Mouse (Mus musculus): ENCODE data around the gene Tdrd9. TPM values are rescaled to one million over a fixed set of nuclear protein-coding genes. Genes with fewer than 3 reads are reported as not detected.

Tdrd9 gene
- total and polyA plus RNA-seq, 2 experiments from 2014 or later = 0.39 to 1.5 TPM

GRCm38 (mm10) chr12:112111323-112111722 is 140.0 kb downstream of the Tdrd9 start:
- H3K27ac ChIP-seq (ENCODE audit: low read depth, low read length) = no peak overlapping the region
- no peak overlapping the region for H3K9ac ChIP-seq (replicated peaks; ENCODE audit: low read length, poor library complexity, severe bottlenecking)
- no peaks in the 10 kb centered on the region for H3K4me1 ChIP-seq (ENCODE audit: insufficient read depth, low read length)
- H3K9me3 ChIP-seq (ENCODE audit: low read length) = no peaks in the 10 kb centered on the region
- TF ChIP-seq CTCF (IDR thresholded peaks at IDR 0.05) = no peak
- H3K4me2 ChIP-seq (ENCODE audit: low read depth, low read length, poor library complexity, severe bottlenecking) = no peak overlapping the region
- ATAC-seq (ENCODE audit: low FRiP score) (no peak), DNase-seq (ENCODE audit: low spot score) (no peak)
- WGBS = 94% methylated on average over 5 of the region's 5 CpGs
- no peaks in the 10 kb centered on the region for H3K36me3 ChIP-seq (ENCODE audit: insufficient read depth, low read length)
- H3K27me3 ChIP-seq (ENCODE audit: insufficient read depth, low read length) = no peaks in the 10 kb centered on the region
- no peak overlapping the region for H3K4me3 ChIP-seq (ENCODE audit: low read depth, low read length)

GRCm38 (mm10) chr12:112112235-112112634 is 140.9 kb downstream of the Tdrd9 start:
- no peaks in the 10 kb centered on the region for H3K4me1 ChIP-seq (ENCODE audit: insufficient read depth, low read length)
- 89% methylated on average over 6 of the region's 6 CpGs for WGBS

DNA sequence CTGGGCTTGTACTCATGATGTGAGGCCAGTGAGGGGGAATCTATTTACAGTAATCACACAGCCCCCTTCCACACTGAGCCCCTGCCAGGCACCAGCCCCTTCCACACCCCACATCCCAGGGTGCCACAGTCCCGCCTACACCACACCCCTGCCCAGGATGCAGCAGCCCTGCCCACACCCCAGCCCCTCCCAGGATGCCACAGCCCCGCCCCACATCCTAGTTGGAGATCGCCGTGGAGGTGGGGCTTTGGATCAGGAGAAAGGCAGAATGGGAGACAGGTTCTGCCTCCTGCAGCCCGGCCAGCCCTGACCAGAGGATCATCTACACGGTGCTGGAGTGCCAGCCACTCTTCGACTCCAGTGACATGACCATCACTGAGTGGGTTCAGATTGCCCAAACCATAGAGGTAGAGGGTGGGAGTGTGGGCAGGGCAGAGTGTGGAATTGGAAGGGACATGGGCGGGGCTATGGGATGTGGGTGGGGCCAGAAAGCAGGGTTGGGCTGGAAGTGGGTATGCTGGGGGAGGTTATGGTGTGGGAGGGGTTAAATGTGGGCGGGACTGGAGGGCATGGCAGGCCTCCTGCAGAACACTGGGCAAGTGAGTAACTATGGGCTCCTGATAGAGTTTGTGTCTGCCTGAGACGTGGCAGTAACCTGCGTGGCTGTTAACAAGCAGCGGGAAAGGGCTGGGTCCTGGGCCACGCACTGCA is 141.5 kb downstream of the Tdrd9 start:
- H3K4me2 ChIP-seq (ENCODE audit: low read depth, low read length, poor library complexity, severe bottlenecking) = no peak overlapping the region
- H3K4me3 ChIP-seq (ENCODE audit: low read depth, low read length) = no peak overlapping the region
- H3K27me3 ChIP-seq (ENCODE audit: insufficient read depth, low read length) = no peaks in the 10 kb centered on the region
- ATAC-seq (ENCODE audit: low FRiP score) (no peak), DNase-seq (ENCODE audit: low spot score) (no peak)
- H3K36me3 ChIP-seq (ENCODE audit: insufficient read depth, low read length) = no peaks in the 10 kb centered on the region
- H3K4me1 ChIP-seq (ENCODE audit: insufficient read depth, low read length) = no peaks in the 10 kb centered on the region
- no peak for TF ChIP-seq CTCF (IDR thresholded peaks at IDR 0.05)
- no peaks in the 10 kb centered on the region for H3K9me3 ChIP-seq (ENCODE audit: low read length)
- H3K9ac ChIP-seq (replicated peaks; ENCODE audit: low read length, poor library complexity, severe bottlenecking) = no peak overlapping the region
- WGBS = 19% methylated on average over 13 of the region's 13 CpGs
- H3K27ac ChIP-seq (ENCODE audit: low read depth, low read length) = no peak overlapping the region

More at GRCm38 (mm10) chr12:112112235-112112634, 140.9 kb downstream of the Tdrd9 start:
- Histone ChIP-seq H3K4me2 (ENCODE audit: low read depth, low read length, poor library complexity, severe bottlenecking) (no peak overlapping the region), H3K9me3 (ENCODE audit: low read length) (no peaks in the 10 kb centered on the region), H3K27me3 (ENCODE audit: insufficient read depth, low read length) (no peaks in the 10 kb centered on the region), H3K4me3 (ENCODE audit: low read depth, low read length) (no peak overlapping the region), H3K9ac (replicated peaks; ENCODE audit: low read length, poor library complexity, severe bottlenecking) (no peak overlapping the region), H3K36me3 (ENCODE audit: insufficient read depth, low read length) (no peaks in the 10 kb centered on the region), H3K27ac (ENCODE audit: low read depth, low read length) (no peak overlapping the region)
- no peak for TF ChIP-seq CTCF (IDR thresholded peaks at IDR 0.05)
- DNase-seq (ENCODE audit: low spot score) (no peak), ATAC-seq (ENCODE audit: low FRiP score) (no peak)

GRCm38 (mm10) chr12:112113710-112114109 is 142.4 kb downstream of the Tdrd9 start:
- no peaks in the 10 kb centered on the region for H3K4me1 ChIP-seq (ENCODE audit: insufficient read depth, low read length)
- H3K36me3 ChIP-seq (ENCODE audit: insufficient read depth, low read length) = no peaks in the 10 kb centered on the region
- peak; percentile 85 for DNase-seq (ENCODE audit: low spot score)
- H3K4me2 ChIP-seq (ENCODE audit: low read depth, low read length, poor library complexity, severe bottlenecking) = no peak overlapping the region
- no peaks in the 10 kb centered on the region for H3K9me3 ChIP-seq (ENCODE audit: low read length)
- no peak overlapping the region for H3K27ac ChIP-seq (ENCODE audit: low read depth, low read length)
- H3K9ac ChIP-seq (replicated peaks; ENCODE audit: low read length, poor library complexity, severe bottlenecking) = no peak overlapping the region
- WGBS = 11% methylated on average over 7 of the region's 7 CpGs
- no peak overlapping the region for H3K4me3 ChIP-seq (ENCODE audit: low read depth, low read length)
- ATAC-seq (ENCODE audit: low FRiP score) = no peak
- peak; percentile 99 for TF ChIP-seq CTCF (IDR thresholded peaks at IDR 0.05)
- no peaks in the 10 kb centered on the region for H3K27me3 ChIP-seq (ENCODE audit: insufficient read depth, low read length)

DNA sequence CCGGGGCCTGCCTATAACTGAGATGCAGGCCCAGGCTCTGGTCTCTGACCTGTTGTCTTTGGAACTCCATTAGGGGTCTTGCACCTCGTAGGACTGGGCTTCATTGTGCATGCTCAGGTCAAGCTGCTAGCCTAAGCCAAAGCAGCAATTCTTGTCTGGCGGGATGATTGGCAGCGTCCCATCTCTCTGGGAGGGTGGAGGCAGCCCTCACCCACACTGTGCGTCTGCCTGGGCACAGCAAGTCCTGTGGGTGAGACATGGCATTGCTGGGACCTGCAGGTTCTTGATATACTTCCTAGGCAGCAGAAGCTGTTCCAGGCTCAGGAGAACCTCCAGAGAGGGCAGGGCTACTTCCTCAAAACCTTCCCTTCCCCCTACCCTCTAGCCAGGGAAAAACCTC is 145.6 kb downstream of the Tdrd9 start:
- Histone ChIP-seq H3K4me3 (ENCODE audit: low read depth, low read length) (no peak overlapping the region), H3K9ac (replicated peaks; ENCODE audit: low read length, poor library complexity, severe bottlenecking) (no peak overlapping the region), H3K4me1 (ENCODE audit: insufficient read depth, low read length) (no peaks in the 10 kb centered on the region), H3K36me3 (ENCODE audit: insufficient read depth, low read length) (no peaks in the 10 kb centered on the region), H3K4me2 (ENCODE audit: low read depth, low read length, poor library complexity, severe bottlenecking) (no peak overlapping the region), H3K27me3 (ENCODE audit: insufficient read depth, low read length) (no peaks in the 10 kb centered on the region), H3K9me3 (ENCODE audit: low read length) (no peaks in the 10 kb centered on the region), H3K27ac (ENCODE audit: low read depth, low read length) (no peak overlapping the region)
- 79% methylated on average over 5 of the region's 5 CpGs for WGBS
- no peak for DNase-seq (ENCODE audit: low spot score)
- no peak for TF ChIP-seq CTCF (IDR thresholded peaks at IDR 0.05)
- ATAC-seq (ENCODE audit: low FRiP score) = no peak

DNA sequence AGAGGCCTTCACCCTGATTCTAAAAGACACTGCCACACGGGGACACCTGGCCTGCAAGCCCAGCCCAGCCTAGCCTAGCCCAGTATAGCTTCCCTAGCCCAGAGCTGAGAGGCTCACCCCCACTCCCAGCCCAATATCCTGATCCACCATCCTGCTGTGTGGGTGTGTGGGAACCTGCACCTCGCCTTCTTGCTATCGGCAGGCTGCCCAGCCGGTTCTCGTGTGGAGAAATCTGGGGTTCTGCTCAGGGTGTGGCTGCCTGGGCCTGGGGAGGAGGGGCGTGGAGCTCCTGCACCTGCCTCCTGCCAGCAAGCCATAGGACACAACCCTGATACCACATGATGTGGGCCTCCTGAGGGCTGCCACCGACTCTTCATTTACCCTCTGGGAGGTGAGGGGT is 146.3 kb downstream of the Tdrd9 start:
- Histone ChIP-seq H3K9me3 (ENCODE audit: low read length) (no peaks in the 10 kb centered on the region), H3K9ac (replicated peaks; ENCODE audit: low read length, poor library complexity, severe bottlenecking) (no peak overlapping the region), H3K36me3 (ENCODE audit: insufficient read depth, low read length) (no peaks in the 10 kb centered on the region), H3K4me3 (ENCODE audit: low read depth, low read length) (no peak overlapping the region), H3K27ac (ENCODE audit: low read depth, low read length) (no peak overlapping the region), H3K4me2 (ENCODE audit: low read depth, low read length, poor library complexity, severe bottlenecking) (no peak overlapping the region), H3K27me3 (ENCODE audit: insufficient read depth, low read length) (no peaks in the 10 kb centered on the region), H3K4me1 (ENCODE audit: insufficient read depth, low read length) (no peaks in the 10 kb centered on the region)
- DNase-seq (ENCODE audit: low spot score) (no peak), ATAC-seq (ENCODE audit: low FRiP score) (no peak)
- 80% methylated on average over 7 of the region's 7 CpGs for WGBS
- TF ChIP-seq CTCF (IDR thresholded peaks at IDR 0.05) = no peak

Small RNA genes lying within 50 kb of the gene (microRNA-seq; reads per million reads assigned to microRNA genes)
- gene Mir3073a (ENCODE audit: borderline number of aligned reads) = not detected
- gene Mir3073b (ENCODE audit: borderline number of aligned reads) = not detected

Other genes with a start within 250 kb of the Tdrd9 start
- 509 and 579 TPM in 2 replicates for gene Klc1, start 212.7 kb upstream of the Tdrd9 start, total RNA-seq (2014; rRNA removed)
- gene Klc1, start 212.7 kb upstream of the Tdrd9 start, polyA plus RNA-seq (2015; fragmentation: Nextera tagmentation; extraction: Ambion mirVana) = 653 and 669 TPM in 2 replicates
- 4.1 and 5.4 TPM in 2 replicates for gene Xrcc3, start 157.7 kb upstream of the Tdrd9 start, total RNA-seq (2014; rRNA removed)
- 1.7 and 2.5 TPM in 2 replicates for gene Xrcc3, start 157.7 kb upstream of the Tdrd9 start, polyA plus RNA-seq (2015; fragmentation: Nextera tagmentation; extraction: Ambion mirVana)
- 30.6 and 30.9 TPM in 2 replicates for gene Zfyve21, start 157.4 kb upstream of the Tdrd9 start, total RNA-seq (2014; rRNA removed)
- 29.7 and 37.2 TPM in 2 replicates for gene Zfyve21, start 157.4 kb upstream of the Tdrd9 start, polyA plus RNA-seq (2015; fragmentation: Nextera tagmentation; extraction: Ambion mirVana)
- 58.5 and 79.3 TPM in 2 replicates for gene Ppp1r13b, start 63.4 kb upstream of the Tdrd9 start, total RNA-seq (2014; rRNA removed)
- 38.5 and 47.0 TPM in 2 replicates for gene Ppp1r13b, start 63.4 kb upstream of the Tdrd9 start, polyA plus RNA-seq (2015; fragmentation: Nextera tagmentation; extraction: Ambion mirVana)
- gene Atp5mpl, start 4.6 kb upstream of the Tdrd9 start, total RNA-seq (2014; rRNA removed) = 172 and 371 TPM in 2 replicates
- gene Atp5mpl, start 4.6 kb upstream of the Tdrd9 start, polyA plus RNA-seq (2015; fragmentation: Nextera tagmentation; extraction: Ambion mirVana) = 836 and 886 TPM in 2 replicates
- gene Rd3l, start 9.8 kb downstream of the Tdrd9 start, total RNA-seq (2014; rRNA removed) = 0.38 TPM in 1 of 2 replicates, not detected in the other
- 0.34 TPM in 1 of 2 replicates, not detected in the other for gene Rd3l, start 9.8 kb downstream of the Tdrd9 start, polyA plus RNA-seq (2015; fragmentation: Nextera tagmentation; extraction: Ambion mirVana)
- gene Aspg, start 135.1 kb downstream of the Tdrd9 start, total RNA-seq (2014; rRNA removed) = 3.6 and 5.2 TPM in 2 replicates
- gene Aspg, start 135.1 kb downstream of the Tdrd9 start, polyA plus RNA-seq (2015; fragmentation: Nextera tagmentation; extraction: Ambion mirVana) = 2.3 and 2.5 TPM in 2 replicates
- gene Kif26a, start 174.6 kb downstream of the Tdrd9 start, total RNA-seq (2014; rRNA removed) = 24.1 and 26.5 TPM in 2 replicates
- gene Kif26a, start 174.6 kb downstream of the Tdrd9 start, polyA plus RNA-seq (2015; fragmentation: Nextera tagmentation; extraction: Ambion mirVana) = 1.9 and 2.4 TPM in 2 replicates